Mouse (Mus musculus): ENCODE measurements around the gene Wdfy2.

- no peak for TF ChIP-seq CTCF (IDR thresholded peaks at IDR 0.05; ENCODE audit: extremely low read depth, insufficient read depth, low read length)
- TF ChIP-seq POLR2A (IDR thresholded peaks at IDR 0.05; ENCODE audit: extremely low read depth, insufficient read depth, low read length) = no peak
These were observed 30.6 kb upstream of the Wdfy2 start for GRCm38 (mm10) chr14:62806921-62807320.

Measured in cortical plate, adult 2 months (tissue).